Mouse (Mus musculus): Measurements from ENCODE around the gene Wdr37.

- TF ChIP-seq EP300 (IDR thresholded peaks at IDR 0.05; ENCODE audit: low read depth) (no peak), CTCF (IDR thresholded peaks at IDR 0.05; ENCODE audit: low read depth) (no peak)
Measured at GRCm38 (mm10) chr13:8822201-8822600, 49.5 kb downstream of the Wdr37 start.

All from liver, embryonic 14.5 days (tissue).